14 mouse cellular contexts compared by ENCODE assay signal in genomic region chr1:89509763-89510340, GRCm38 (mm10). TPM values are rescaled to one million over a fixed set of nuclear protein-coding genes. Genes with fewer than 3 reads are reported as not detected.
DNase-seq lines count a peak whose midpoint lies in the region; ATAC-seq and TF ChIP-seq lines count a peak whose summit lies in the region.
"Had no signal": no experiment of that assay in that cellular context is flagged by ENCODE, and none has a peak within 500 bp of the region (broad histone marks: within the 10 kb centered on the region; RNA-seq: fewer than 3 reads in every experiment).

No protein-coding gene starts in this region.

- no peak for DNase-seq in forebrain, postnatal 0 days
- no peak for DNase-seq in adrenal gland, adult (ENCODE audit: inconsistent age in 2 of 2, low spot score in 1 of 2)
- DNase-seq in left cerebral cortex, postnatal 10 days (ENCODE audit: extremely low spot score in 1 of 2, low spot score in 2 of 2) = no peak
- DNase-seq: cerebellum, adult 18-20 months; kidney, adult 11 months; right cerebral cortex, postnatal 4 days; thymus, adult 2 months had no signal

- no peaks in the 10 kb centered on the region for H3K27me3 ChIP-seq in kidney, embryonic 14.5 days (ENCODE audit: control insufficient read depth, insufficient read depth, low read length)
- no peaks in the 10 kb centered on the region for H3K27me3 ChIP-seq in kidney, embryonic 16.5 days (ENCODE audit: insufficient read depth, low read length)
- no peaks in the 10 kb centered on the region for H3K27me3 ChIP-seq in forebrain, postnatal 0 days (ENCODE audit: insufficient read depth, low read length)
- no peaks in the 10 kb centered on the region for H3K27me3 ChIP-seq in midbrain, embryonic 15.5 days (replicated peaks)
- H3K27me3 ChIP-seq: CH12.LX; embryonic facial prominence, embryonic 12.5 days; heart, embryonic 12.5 days had no signal

- WGBS in kidney, embryonic 14.5 days = 44% methylated on average over 8 of the region's 8 CpGs
- 43% methylated on average over 8 of the region's 8 CpGs for WGBS in kidney, embryonic 16.5 days
- 32% methylated on average over 8 of the region's 8 CpGs for WGBS in forebrain, postnatal 0 days
- WGBS in midbrain, embryonic 15.5 days = 32% methylated on average over 8 of the region's 8 CpGs

- H3K27ac ChIP-seq in kidney, embryonic 14.5 days (ENCODE audit: low read depth, low read length) = no peak overlapping the region
- H3K27ac ChIP-seq in kidney, embryonic 16.5 days (ENCODE audit: low read length) = no peak overlapping the region
- H3K27ac ChIP-seq in forebrain, postnatal 0 days (ENCODE audit: low read depth, low read length) = no peak overlapping the region
- no peak overlapping the region for H3K27ac ChIP-seq in midbrain, embryonic 15.5 days
- H3K27ac ChIP-seq: embryonic facial prominence, embryonic 12.5 days had no signal

- peaks cover 3% of the 10 kb centered on the region; the same call in 1 of the 2 replicates for H3K4me1 ChIP-seq in kidney, embryonic 14.5 days (ENCODE audit: control insufficient read depth, insufficient read depth, low read length)
- H3K4me1 ChIP-seq in kidney, embryonic 16.5 days (ENCODE audit: insufficient read depth, low read length) = peaks cover 12% of the 10 kb centered on the region
- peaks cover 5% of the 10 kb centered on the region; the same call in 1 of the 2 replicates for H3K4me1 ChIP-seq in forebrain, postnatal 0 days (ENCODE audit: insufficient read depth)
- H3K4me1 ChIP-seq in midbrain, embryonic 15.5 days = peaks cover 26% of the 10 kb centered on the region

- TF ChIP-seq CTCF in forebrain, postnatal 0 days (IDR thresholded peaks at IDR 0.05; ENCODE audit: low read depth) = no peak

- no peak overlapping the region for H3K4me2 ChIP-seq in kidney, embryonic 14.5 days (replicated peaks; ENCODE audit: low read depth, low read length)
- H3K4me2 ChIP-seq in kidney, embryonic 16.5 days (replicated peaks; ENCODE audit: low read depth, low read length) = no peak overlapping the region
- no peak overlapping the region for H3K4me2 ChIP-seq in forebrain, postnatal 0 days (ENCODE audit: low read depth)
- H3K4me2 ChIP-seq in midbrain, embryonic 15.5 days = no peak overlapping the region
- H3K4me2 ChIP-seq: embryonic facial prominence, embryonic 12.5 days; heart, embryonic 12.5 days had no signal

- no peaks in the 10 kb centered on the region for H3K36me3 ChIP-seq in kidney, embryonic 14.5 days (ENCODE audit: control insufficient read depth, insufficient read depth, low read length)
- no peaks in the 10 kb centered on the region for H3K36me3 ChIP-seq in kidney, embryonic 16.5 days (ENCODE audit: insufficient read depth, low read length)
- H3K36me3 ChIP-seq in forebrain, postnatal 0 days (ENCODE audit: insufficient read depth) = no peaks in the 10 kb centered on the region
- H3K36me3 ChIP-seq in midbrain, embryonic 15.5 days (replicated peaks) = no peaks in the 10 kb centered on the region
- H3K36me3 ChIP-seq: embryonic facial prominence, embryonic 12.5 days; heart, embryonic 12.5 days had no signal

- ATAC-seq in kidney, embryonic 14.5 days (ENCODE audit: low FRiP score, low TSS enrichment) = peak; percentile 43; the same call in 1 of the 2 replicates
- ATAC-seq in kidney, embryonic 16.5 days (ENCODE audit: low FRiP score, low TSS enrichment) = no peak
- peak; percentile 52; the same call in 1 of the 2 replicates for ATAC-seq in common myeloid progenitor, adult 5-6 weeks (replicated peaks; ENCODE audit: low read depth, poor library complexity, severe bottlenecking)
- ATAC-seq in forebrain, postnatal 0 days = peak; percentile 52; the same call in 1 of the 2 replicates
- ATAC-seq in midbrain, embryonic 15.5 days (replicated peaks) = peak; percentile 51; the same call in 1 of the 2 replicates

- intact Hi-C loops in left cerebral cortex, postnatal 10 days (cut with DNase I) = no loop called here

- no peak overlapping the region for H3K4me3 ChIP-seq in kidney, embryonic 14.5 days (ENCODE audit: low read length)
- H3K4me3 ChIP-seq in kidney, embryonic 16.5 days (ENCODE audit: low read length) = no peak overlapping the region
- H3K4me3 ChIP-seq in forebrain, postnatal 0 days (ENCODE audit: low read depth, low read length) = no peak overlapping the region
- H3K4me3 ChIP-seq in midbrain, embryonic 15.5 days = no peak overlapping the region
- H3K4me3 ChIP-seq: embryonic facial prominence, embryonic 12.5 days; heart, embryonic 12.5 days had no signal

- H3K9ac ChIP-seq in kidney, embryonic 14.5 days (ENCODE audit: low read depth, low read length) = no peak overlapping the region
- H3K9ac ChIP-seq in kidney, embryonic 16.5 days (replicated peaks; ENCODE audit: low read length) = no peak overlapping the region
- no peak overlapping the region for H3K9ac ChIP-seq in forebrain, postnatal 0 days
- no peak overlapping the region for H3K9ac ChIP-seq in midbrain, embryonic 15.5 days
- H3K9ac ChIP-seq: embryonic facial prominence, embryonic 12.5 days; heart, embryonic 12.5 days had no signal

- H3K9me3 ChIP-seq in kidney, embryonic 14.5 days (ENCODE audit: control insufficient read depth, low read length) = no peaks in the 10 kb centered on the region
- no peaks in the 10 kb centered on the region for H3K9me3 ChIP-seq in kidney, embryonic 16.5 days (ENCODE audit: low read length)
- no peaks in the 10 kb centered on the region for H3K9me3 ChIP-seq in forebrain, postnatal 0 days (ENCODE audit: low read length)
- no peaks in the 10 kb centered on the region for H3K9me3 ChIP-seq in midbrain, embryonic 15.5 days
- H3K9me3 ChIP-seq: embryonic facial prominence, embryonic 12.5 days; heart, embryonic 12.5 days had no signal

RNA-seq across cellular contexts. Expression of gene Agap1, which starts 55.2 kb away (rescaled TPM):
- 12.1 and 19.3 TPM in 2 replicates for polyA plus RNA-seq in kidney, embryonic 14.5 days (2014; fragmentation: Nextera tagmentation; extraction: Ambion mirVana)
- polyA plus RNA-seq in kidney, embryonic 16.5 days (2015; fragmentation: Nextera tagmentation; extraction: Ambion mirVana) = 7.7 and 8.9 TPM in 2 replicates
- 10.5 and 14.2 TPM in 2 replicates for total RNA-seq in common myeloid progenitor, adult 5-6 weeks (2017)
- total RNA-seq in forebrain, postnatal 0 days (2014; rRNA removed) = 108 and 123 TPM in 2 replicates
- 23.2 and 40.1 TPM in 2 replicates for polyA plus RNA-seq in forebrain, postnatal 0 days (2015; fragmentation: Nextera tagmentation; extraction: Ambion mirVana)
- 56.9 and 63.6 TPM in 2 replicates for polyA plus RNA-seq in midbrain, embryonic 15.5 days (2015; fragmentation: Nextera tagmentation; extraction: Ambion mirVana)
- total RNA-seq in left cerebral cortex, postnatal 10 days (2021) = 100 to 1,000 TPM; 300 to 303 TPM
- total RNA-seq: CH12.LX had no signal
